Mouse (Mus musculus): ENCODE measurements around the gene Trip10. TPM values are rescaled to one million over a fixed set of nuclear protein-coding genes. Genes with fewer than 3 reads are reported as not detected.

Gene Trip10
- 100 to 1,000 TPM; 142 to 152 TPM for total RNA-seq (2021)
- long read RNA-seq, experiment 1, transcript Trip10-205 (15 exons, 2,136 nt) = major isoform, 49 of 112 reads
- long read RNA-seq, experiment 1, transcript Trip10-202 (15 exons, 1,812 nt) = minor isoform, 23 of 112 reads
- long read RNA-seq, experiment 1, partial matches to known transcripts = 28 of 112 reads
- long read RNA-seq, experiment 1, other reads (novel, unspliced or antisense) = 7 of 112 reads
- long read RNA-seq, experiment 2, transcript Trip10-205 (15 exons, 2,136 nt) = major isoform, 51 of 128 reads
- long read RNA-seq, experiment 2, transcript Trip10-202 (15 exons, 1,812 nt) = minor isoform, 29 of 128 reads
- long read RNA-seq, experiment 2, partial matches to known transcripts = 36 of 128 reads
- long read RNA-seq, experiment 2, other reads (novel, unspliced or antisense) = 7 of 128 reads

GRCm38 (mm10) chr17:57249186-57250181 is at the start of gene Trip10:
Trip10 (plus strand) TSS chr17:57249455.
- intact Hi-C loops (cut with DNase I) = no loop called here
- DNase-seq = peak; percentile 98 to 99

GRCm38 (mm10) chr17:57201841-57202724 is 47.2 kb upstream of the Trip10 start:
- intact Hi-C loops (cut with DNase I) = no loop called here
- DNase-seq = no peak

GRCm38 (mm10) chr17:57207938-57208337 is 41.3 kb upstream of the Trip10 start:
- intact Hi-C loops (cut with DNase I) = no loop called here

GRCm38 (mm10) chr17:57209330-57209729 is 39.9 kb upstream of the Trip10 start:
- intact Hi-C loops (cut with DNase I) = no loop called here
- no peak for DNase-seq

More at GRCm38 (mm10) chr17:57207938-57208337, 41.3 kb upstream of the Trip10 start:
- no peak for DNase-seq

DNA sequence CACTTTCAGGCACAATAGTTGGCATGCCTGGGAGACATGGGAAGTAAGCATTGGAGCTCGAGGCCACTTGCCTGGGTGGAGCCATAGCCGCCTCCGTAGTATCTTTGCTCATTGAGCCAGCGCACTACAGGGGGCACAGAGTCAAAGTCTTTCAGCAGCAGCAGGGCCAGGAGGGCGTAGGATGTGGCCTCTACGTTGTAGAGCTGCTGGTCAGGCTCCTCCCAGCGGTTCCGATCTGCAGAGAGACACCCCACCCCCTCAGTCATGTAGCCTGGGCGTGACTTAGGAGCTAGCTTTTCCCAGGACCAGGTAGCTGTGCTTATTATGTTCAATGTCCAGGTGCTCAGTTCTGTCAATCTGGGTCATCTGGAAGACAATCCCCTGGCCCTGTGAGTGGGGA is 37.8 kb upstream of the Trip10 start:
- intact Hi-C loops (cut with DNase I) = no loop called here
- no peak for DNase-seq

DNA sequence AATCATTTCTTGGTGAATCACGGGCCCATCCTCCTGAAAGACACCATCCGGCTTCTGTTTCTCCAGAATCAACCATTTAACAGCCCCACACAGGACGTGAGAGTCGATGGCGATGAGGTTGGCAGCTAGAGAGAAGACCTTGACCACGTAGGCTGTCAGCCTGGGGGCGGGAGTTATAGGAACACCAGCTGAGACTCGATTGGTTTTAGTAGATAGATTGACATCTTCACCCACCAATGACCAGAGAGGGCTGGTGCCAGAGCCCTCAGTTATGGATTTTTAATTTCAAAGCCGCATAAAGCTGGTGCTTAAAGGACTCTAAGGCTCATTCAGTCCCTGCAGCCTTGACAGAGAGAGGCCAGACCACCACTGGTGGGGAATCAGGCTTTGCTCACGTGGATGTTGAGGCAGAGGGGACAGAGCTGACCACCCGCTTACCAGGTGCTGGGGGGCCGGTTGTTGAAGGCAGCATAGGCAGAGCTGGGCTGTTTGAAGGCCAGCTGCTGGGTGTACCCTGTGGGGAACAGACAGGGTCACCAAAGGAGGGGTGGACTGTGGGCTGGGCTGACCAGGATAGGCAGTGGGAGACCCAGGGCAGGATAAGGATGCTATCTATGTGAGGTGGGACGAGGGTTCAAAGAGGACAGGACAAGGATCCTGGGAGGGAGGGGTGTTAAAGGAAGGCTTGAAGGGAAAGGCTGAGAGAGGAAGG is 34.4 kb upstream of the Trip10 start:
- intact Hi-C loops (cut with DNase I) = no loop called here
- DNase-seq = no peak

DNA sequence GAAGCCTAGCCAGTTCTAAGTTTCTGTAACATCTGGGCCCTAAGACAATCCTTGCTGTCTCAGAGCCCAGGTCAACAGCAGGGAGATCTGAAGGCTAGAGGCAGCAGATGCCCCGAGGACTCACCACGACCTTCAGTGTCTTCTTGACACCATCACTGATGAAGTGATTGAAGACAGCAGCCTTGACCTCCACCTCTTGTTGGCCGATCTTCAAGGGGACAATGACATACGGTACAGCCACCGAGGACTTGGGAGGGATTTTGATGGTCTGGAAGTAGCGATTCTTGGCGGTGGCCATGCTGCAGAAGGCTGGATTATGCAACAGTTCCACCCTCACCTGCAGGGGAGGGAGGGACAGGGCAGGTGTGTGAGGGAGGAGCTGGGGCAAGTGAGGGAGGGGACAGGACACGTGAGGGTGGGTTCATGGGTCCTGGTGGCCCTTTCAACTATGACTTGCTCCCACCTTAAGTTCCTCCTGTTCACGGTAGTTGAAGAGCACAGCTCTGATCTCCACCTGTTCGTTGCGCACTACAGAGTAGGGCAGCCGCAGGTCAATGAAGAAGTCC is 30.8 kb upstream of the Trip10 start:
- DNase-seq = peak in 1 of 2 experiments; percentile 5
- intact Hi-C loops (cut with DNase I) = loop anchor here (2.0 kb wide), 1 partner anchor 58 kb away; no protein-coding TSS in a partner anchor

DNA sequence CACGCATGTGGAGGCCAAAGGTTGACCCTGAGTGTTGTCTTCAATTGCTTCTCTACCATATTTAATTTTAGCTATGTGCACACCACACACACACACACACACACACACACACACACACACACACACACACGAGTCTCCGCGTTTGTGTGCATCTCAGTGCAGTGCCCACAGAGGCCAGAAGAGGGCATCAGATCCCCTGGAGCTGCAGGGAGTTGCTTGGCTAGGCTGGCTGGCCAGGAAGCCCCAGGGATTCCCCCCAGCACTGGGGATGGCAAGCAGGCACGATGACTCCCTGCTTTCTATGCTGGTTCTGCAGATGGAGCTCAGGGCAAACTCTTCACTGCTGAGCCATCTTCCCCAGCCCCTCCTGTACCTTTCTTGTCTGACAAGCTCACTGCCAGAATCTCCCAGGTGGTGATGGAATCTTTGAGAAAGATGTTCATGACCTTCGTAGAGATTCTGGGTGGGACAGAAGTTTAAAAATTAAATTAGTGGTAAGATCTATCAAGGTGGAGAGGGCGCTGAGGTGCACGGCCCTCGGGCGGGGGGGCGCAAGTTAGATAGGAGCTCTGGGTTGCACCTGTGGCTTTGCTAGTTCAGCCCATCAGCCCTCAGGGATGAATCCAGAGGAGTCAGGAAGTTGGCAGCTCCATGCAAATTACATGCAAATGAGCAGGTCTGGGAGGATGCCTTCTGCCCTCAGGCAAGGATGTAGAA is 29.9 kb upstream of the Trip10 start:
- DNase-seq = peak; percentile 75 to 80
- intact Hi-C loops (cut with DNase I) = loop anchor here (1.0 to 2.0 kb wide), 2 partner anchors 57 to 116 kb away; no protein-coding TSS in a partner anchor

- intact Hi-C loops (cut with DNase I) = loop anchor here (1.0 to 2.0 kb wide), 2 partner anchors 57 to 115 kb away; no protein-coding TSS in a partner anchor
- DNase-seq = peak in 1 of 2 experiments; percentile 9
Observed at GRCm38 (mm10) chr17:57219884-57220207, 29.4 kb upstream of the Trip10 start.

- intact Hi-C loops (cut with DNase I) = no loop called here
- DNase-seq = peak in 1 of 2 experiments; percentile 4
Observed at GRCm38 (mm10) chr17:57221911-57222310, 27.3 kb upstream of the Trip10 start.

GRCm38 (mm10) chr17:57223313-57223712 is 25.9 kb upstream of the Trip10 start:
- DNase-seq = peak in 1 of 2 experiments; percentile 7
- intact Hi-C loops (cut with DNase I) = no loop called here

GRCm38 (mm10) chr17:57227468-57227867 is 21.8 kb upstream of the Trip10 start:
- DNase-seq = no peak
- intact Hi-C loops (cut with DNase I) = no loop called here

- DNase-seq = no peak
- intact Hi-C loops (cut with DNase I) = no loop called here
Observed at GRCm38 (mm10) chr17:57228014-57228413, 21.2 kb upstream of the Trip10 start, which contains the start of gene C3. C3 (minus strand) TSS chr17:57228136.

- intact Hi-C loops (cut with DNase I) = no loop called here
- DNase-seq = no peak
Observed at GRCm38 (mm10) chr17:57228873-57229272, 20.4 kb upstream of the Trip10 start.

DNA sequence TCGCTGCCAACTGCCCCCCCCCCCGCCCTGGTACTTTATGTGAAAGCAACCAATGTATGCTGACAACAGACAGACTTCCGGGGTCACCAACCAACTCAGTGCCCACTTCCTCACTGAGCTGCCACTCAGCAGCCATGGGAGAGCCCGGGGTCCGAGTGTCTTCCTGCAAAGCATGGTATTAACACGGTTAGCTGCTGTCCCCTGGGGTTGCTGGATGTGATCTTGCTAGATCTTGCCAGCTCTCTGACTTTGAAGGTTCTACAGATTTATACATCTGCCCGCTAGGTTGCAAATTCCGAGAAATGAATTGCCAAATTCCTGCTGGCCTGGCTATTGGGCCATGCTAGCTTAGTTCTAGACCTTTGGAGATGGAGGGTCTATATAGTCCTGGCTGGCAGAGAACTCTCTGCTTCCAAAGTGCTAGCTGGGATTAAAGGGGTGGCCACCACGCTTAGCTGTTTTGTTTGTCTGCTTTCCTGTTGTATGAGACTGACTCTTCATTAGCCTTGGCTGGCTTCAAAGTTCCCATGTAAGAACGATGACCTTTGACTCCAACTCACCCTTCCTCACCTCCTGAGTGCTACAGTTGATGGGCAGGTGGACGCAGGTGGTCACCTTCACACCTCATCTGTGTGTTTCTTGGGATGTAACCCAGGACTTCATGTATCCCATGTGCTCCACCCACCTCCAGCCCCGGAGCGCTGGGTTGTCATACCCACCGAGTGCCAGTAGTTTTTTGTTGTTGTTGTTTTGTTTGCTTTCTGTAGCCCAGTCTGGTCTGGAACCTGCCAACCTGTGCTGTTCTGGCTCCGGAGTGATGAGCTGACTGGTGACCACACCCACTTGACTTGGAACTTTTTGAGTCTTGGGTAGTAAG is 19.2 kb upstream of the Trip10 start:
- intact Hi-C loops (cut with DNase I) = no loop called here
- DNase-seq = no peak

- intact Hi-C loops (cut with DNase I) = no loop called here
- no peak for DNase-seq
Observed at GRCm38 (mm10) chr17:57230728-57231125, 18.5 kb upstream of the Trip10 start.

GRCm38 (mm10) chr17:57231321-57231771 is 17.9 kb upstream of the Trip10 start:
- DNase-seq = no peak
- intact Hi-C loops (cut with DNase I) = no loop called here
